8 mouse cellular contexts compared by ENCODE assay signal in genomic region chr14:121339951-121340401, GRCm38 (mm10). TPM values are rescaled to one million over a fixed set of nuclear protein-coding genes. Genes with fewer than 3 reads are reported as not detected.
A peak's percentile ranks its signal among the peaks of the same experiment; 100 is the strongest.
DNase-seq lines count a peak whose midpoint lies in the region; TF ChIP-seq lines count a peak whose summit lies in the region.

No protein-coding gene starts in this region.

- WGBS in lung, adult 2 months, result 48% methylated on average over 8 of the region's 8 CpGs
- 25% methylated on average over 8 of the region's 8 CpGs for WGBS in kidney, adult 2 months

- H3K27ac ChIP-seq in kidney, adult 2 months (ENCODE audit: insufficient read depth, low read depth, low read length), result no peak overlapping the region

- no peaks in the 10 kb centered on the region for H3K36me3 ChIP-seq in kidney, adult 2 months (ENCODE audit: control insufficient read depth, insufficient read depth, low read length)

- H3K4me1 ChIP-seq in lung, adult 2 months (ENCODE audit: control insufficient read depth, insufficient read depth, low read length), result peaks cover 12% of the 10 kb centered on the region
- H3K4me1 ChIP-seq in kidney, adult 2 months (ENCODE audit: control insufficient read depth, insufficient read depth, low read length), result peaks cover 35% of the 10 kb centered on the region

- peak; percentile 38 to 44 for DNase-seq in lung, adult 18-20 months
- DNase-seq in lung, adult 2 months, result no peak
- DNase-seq in gastrocnemius, adult 18-20 months (ENCODE audit: low spot score), result peak; percentile 84
- peak; percentile 91 for DNase-seq in kidney, adult 2 months
- peak; percentile 44 to 57 for DNase-seq in lung, postnatal 4 days
- DNase-seq in right cerebral cortex, postnatal 25 days, result no peak
- DNase-seq in right cerebral cortex, postnatal 4 days, result no peak
- DNase-seq in right cerebral cortex, postnatal 10 days (ENCODE audit: low spot score in 2 of 2), result no peak

- TF ChIP-seq CTCF in lung, adult 2 months (IDR thresholded peaks at IDR 0.05; ENCODE audit: insufficient read depth, low read length), result no peak
- TF ChIP-seq CTCF in kidney, adult 2 months (conservative IDR thresholded peaks at IDR 0.05; ENCODE audit: insufficient read depth, insufficient read length, low read depth, low read length), result no peak

- no peak overlapping the region for H3K4me3 ChIP-seq in lung, adult 2 months (replicated peaks; ENCODE audit: extremely low read depth, low read depth, low read length)
- H3K4me3 ChIP-seq in kidney, adult 2 months (ENCODE audit: insufficient read depth, low read depth, low read length), result no peak overlapping the region

- H3K27me3 ChIP-seq in kidney, adult 2 months (replicated peaks; ENCODE audit: control insufficient read depth, insufficient read depth, low read length), result no peaks in the 10 kb centered on the region

- no peak for TF ChIP-seq POLR2A in lung, adult 2 months (IDR thresholded peaks at IDR 0.05; ENCODE audit: borderline replicate concordance, extremely low read depth, low read depth, low read length)
- TF ChIP-seq POLR2A in kidney, adult 2 months (IDR thresholded peaks at IDR 0.05; ENCODE audit: low read depth, low read length), result no peak

RNA-seq across cellular contexts. Expression of gene Stk24, which starts 39.8 kb away (rescaled TPM):
- 22.0 and 26.9 TPM in 2 replicates for polyA plus RNA-seq in lung, adult 2 months (2012; rRNA removed)
- total RNA-seq in gastrocnemius, adult 18-20 months (2021), result 10 to 100 TPM; 27.9 to 31.2 TPM
- 27.1 and 30.3 TPM in 2 replicates for polyA plus RNA-seq in kidney, adult 2 months (2012; rRNA removed)

Comparison
In these comparisons a context has a peak if more than half of its experiments do, and no peak if none do; other contexts are left out.
1. DNase-seq: peak in lung, adult 18-20 months (2 of 2), gastrocnemius, adult 18-20 months (single experiment), kidney, adult 2 months (single experiment) and lung, postnatal 4 days (2 of 2); none in lung, adult 2 months (single experiment), right cerebral cortex, postnatal 25 days (single experiment), right cerebral cortex, postnatal 4 days (single experiment) and right cerebral cortex, postnatal 10 days (0 of 2).